8 mouse cellular contexts compared by ENCODE assay signal in genomic region chr16:17234499-17234895, GRCm38 (mm10). TPM values are rescaled to one million over a fixed set of nuclear protein-coding genes. Genes with fewer than 3 reads are reported as not detected.
DNase-seq lines count a peak whose midpoint lies in the region; ATAC-seq and TF ChIP-seq lines count a peak whose summit lies in the region.

No protein-coding gene starts in this region.

- no peak for TF ChIP-seq CTCF in kidney, postnatal 0 days (IDR thresholded peaks at IDR 0.05; ENCODE audit: low read depth)
- TF ChIP-seq CTCF in cerebellum, adult 2 months (IDR thresholded peaks at IDR 0.05; ENCODE audit: borderline replicate concordance, insufficient read depth, low read depth, low read length), result no peak
- TF ChIP-seq CTCF in layer of hippocampus, adult 2 months (conservative IDR thresholded peaks at IDR 0.05), result no peak

- H3K4me2 ChIP-seq in kidney, postnatal 0 days (ENCODE audit: low read length), result peak overlapping the region; percentile 95
- H3K4me2 ChIP-seq in stomach, embryonic 16.5 days (ENCODE audit: low read depth, low read length), result peak overlapping the region; percentile 94

- peaks cover 27% of the 10 kb centered on the region for H3K4me1 ChIP-seq in kidney, postnatal 0 days (replicated peaks; ENCODE audit: insufficient read depth, low read length)
- peaks cover 6% of the 10 kb centered on the region for H3K4me1 ChIP-seq in cerebellum, adult 2 months (ENCODE audit: control insufficient read depth, insufficient read depth, low read length)
- H3K4me1 ChIP-seq in stomach, embryonic 16.5 days (ENCODE audit: control insufficient read depth, insufficient read depth, low read length), result peaks cover 34% of the 10 kb centered on the region

- H3K27me3 ChIP-seq in kidney, postnatal 0 days (ENCODE audit: insufficient read depth, low read length), result no peaks in the 10 kb centered on the region
- H3K27me3 ChIP-seq in cerebellum, adult 2 months (ENCODE audit: control insufficient read depth, insufficient read depth, low read length), result no peaks in the 10 kb centered on the region
- no peaks in the 10 kb centered on the region for H3K27me3 ChIP-seq in stomach, embryonic 16.5 days (ENCODE audit: control insufficient read depth, insufficient read depth, low read length)

- TF ChIP-seq POLR2A in cerebellum, adult 2 months (IDR thresholded peaks at IDR 0.05; ENCODE audit: borderline replicate concordance, insufficient read depth, low read length), result no peak

- no peaks in the 10 kb centered on the region for H3K36me3 ChIP-seq in kidney, postnatal 0 days (ENCODE audit: insufficient read depth, low read length)
- H3K36me3 ChIP-seq in macrophage (ENCODE audit: inconsistent target), result no peaks in the 10 kb centered on the region
- no peaks in the 10 kb centered on the region for H3K36me3 ChIP-seq in stomach, embryonic 16.5 days (ENCODE audit: control insufficient read depth, insufficient read depth, low read length)

- H3K9me3 ChIP-seq in kidney, postnatal 0 days (replicated peaks; ENCODE audit: low read length), result no peaks in the 10 kb centered on the region
- H3K9me3 ChIP-seq in stomach, embryonic 16.5 days (replicated peaks; ENCODE audit: control insufficient read depth, low read length), result 0 out of 2 replicates have a peak, but pooled peaks cover 4% of the 10 kb centered on the region

- no peak for ATAC-seq in kidney, postnatal 0 days (replicated peaks; ENCODE audit: low FRiP score, low read depth)
- no peak for ATAC-seq in stomach, embryonic 16.5 days (ENCODE audit: insufficient read depth, low FRiP score)

- peak overlapping the region; percentile 93 for H3K4me3 ChIP-seq in kidney, postnatal 0 days (replicated peaks; ENCODE audit: low read depth, low read length)
- H3K4me3 ChIP-seq in cerebellum, adult 2 months (replicated peaks; ENCODE audit: insufficient read depth, low read depth, low read length), result peak overlapping the region; percentile 76
- peak overlapping the region; percentile 77 for H3K4me3 ChIP-seq in layer of hippocampus, adult 2 months
- peak overlapping the region; percentile 64 for H3K4me3 ChIP-seq in macrophage (ENCODE audit: inconsistent target)
- peak overlapping the region; percentile 86 for H3K4me3 ChIP-seq in stomach, embryonic 16.5 days (replicated peaks; ENCODE audit: low read length)

- H3K79me2 ChIP-seq in macrophage (ENCODE audit: inconsistent target), result peaks cover 55% of the 10 kb centered on the region

- H3K9ac ChIP-seq in kidney, postnatal 0 days (ENCODE audit: low read depth, low read length), result peak overlapping the region; percentile 93
- H3K9ac ChIP-seq in stomach, embryonic 16.5 days (ENCODE audit: low read length), result peak overlapping the region; percentile 95

- peak; percentile 51 for DNase-seq in kidney, postnatal 0 days (ENCODE audit: low spot score)
- no peak for DNase-seq in kidney, adult 8-10 months
- peak; percentile 38 to 46 for DNase-seq in cerebellum, adult 2 months
- DNase-seq in forelimb bud, embryonic 11.5 days (ENCODE audit: low read depth, low spot score), result peak; percentile 46
- DNase-seq in layer of hippocampus, adult 2 months (ENCODE audit: low spot score in 2 of 2), result peak in 1 of 2 experiments; percentile 43
- no peak for DNase-seq in natural killer cell, adult 2 months (ENCODE audit: low spot score in 2 of 2)

- WGBS in kidney, postnatal 0 days, result under 1% methylated on average over 12 of the region's 12 CpGs
- WGBS in cerebellum, adult 2 months, result 2% methylated on average over 12 of the region's 12 CpGs
- whole genome bisulfite sequencing in macrophage (ENCODE audit: missing documents), result 15% methylated on average over 12 of the region's 12 CpGs
- under 1% methylated on average over 12 of the region's 12 CpGs for WGBS in stomach, embryonic 16.5 days

- no peak overlapping the region for H3K27ac ChIP-seq in kidney, postnatal 0 days
- H3K27ac ChIP-seq in cerebellum, adult 2 months (ENCODE audit: insufficient read depth, low read length), result no peak overlapping the region
- H3K27ac ChIP-seq in layer of hippocampus, adult 2 months, result peak overlapping the region; percentile 98
- H3K27ac ChIP-seq in macrophage, result no peak overlapping the region
- peak overlapping the region; percentile 92 for H3K27ac ChIP-seq in stomach, embryonic 16.5 days (ENCODE audit: low read length)

RNA-seq across cellular contexts. Expression of gene Hic2, which starts 1.1 kb away (rescaled TPM):
- polyA plus RNA-seq in kidney, postnatal 0 days (2015; fragmentation: Nextera tagmentation; extraction: Ambion mirVana), result 2.1 and 2.4 TPM in 2 replicates
- 4.1 TPM in 2 replicates for polyA plus RNA-seq in cerebellum, adult 2 months (2012; rRNA removed)
- total RNA-seq in layer of hippocampus, adult 2 months (2021), result 1 to 10 TPM; 5.2 to 5.5 TPM
- total RNA-seq in macrophage (2018; cell fraction: chromatin; rRNA removed), result 1 to 10 TPM; 2.1 to 8.8 (median 4.5) TPM
- total RNA-seq in macrophage (2018; cell fraction: cytosol; rRNA removed), result 1 to 10 TPM in 18 of 26 experiments, under 1 TPM in 8; 0.50 to 2.3 (median 1.2) TPM
- 1 to 10 TPM; 1.6 to 6.8 (median 3.2) TPM for total RNA-seq in macrophage (2018; cell fraction: nucleus; rRNA removed)
- 1.1 to 1.4 TPM (median 1.4 TPM) in 3 replicates for polyA plus RNA-seq in macrophage (2018)
- 4.5 and 4.9 TPM in 2 replicates for polyA plus RNA-seq in stomach, embryonic 16.5 days (2015; fragmentation: Nextera tagmentation; extraction: Ambion mirVana)

RNA-seq across cellular contexts. Expression of gene Rimbp3, which starts 26.1 kb away (rescaled TPM):
- 0.26 and 0.28 TPM in 2 replicates for polyA plus RNA-seq in kidney, postnatal 0 days (2015; fragmentation: Nextera tagmentation; extraction: Ambion mirVana)
- 0.55 and 0.57 TPM in 2 replicates for polyA plus RNA-seq in cerebellum, adult 2 months (2012; rRNA removed)
- total RNA-seq in layer of hippocampus, adult 2 months (2021), result 1 to 10 TPM; 3.9 to 4.3 TPM
- total RNA-seq in macrophage (2018; cell fraction: chromatin; rRNA removed), result under 1 TPM in 8 of 26 experiments, not detected in 18; 0.12 to 0.18 (median 0.15) TPM
- total RNA-seq in macrophage (2018; cell fraction: cytosol; rRNA removed), result not detected
- total RNA-seq in macrophage (2018; cell fraction: nucleus; rRNA removed), result under 1 TPM in 5 of 26 experiments, not detected in 21; 0.08 to 0.25 (median 0.18) TPM
- polyA plus RNA-seq in macrophage (2018), result not detected in 3 replicates
- 0.44 and 0.57 TPM in 2 replicates for polyA plus RNA-seq in stomach, embryonic 16.5 days (2015; fragmentation: Nextera tagmentation; extraction: Ambion mirVana)

RNA-seq across cellular contexts. Expression of gene Ube2l3, which starts 32.0 kb away (rescaled TPM):
- polyA plus RNA-seq in kidney, postnatal 0 days (2015; fragmentation: Nextera tagmentation; extraction: Ambion mirVana), result 316 and 327 TPM in 2 replicates
- polyA plus RNA-seq in cerebellum, adult 2 months (2012; rRNA removed), result 128 and 133 TPM in 2 replicates
- total RNA-seq in layer of hippocampus, adult 2 months (2021), result 100 to 1,000 TPM; 133 to 139 TPM
- total RNA-seq in macrophage (2018; cell fraction: chromatin; rRNA removed), result 10 to 100 TPM; 28.9 to 86.2 (median 49.7) TPM
- total RNA-seq in macrophage (2018; cell fraction: cytosol; rRNA removed), result 100 to 1,000 TPM; 225 to 367 (median 264) TPM
- total RNA-seq in macrophage (2018; cell fraction: nucleus; rRNA removed), result 10 to 100 TPM; 29.9 to 94.3 (median 69.2) TPM
- 216 to 529 TPM (median 268 TPM) in 3 replicates for polyA plus RNA-seq in macrophage (2018)
- 320 and 331 TPM in 2 replicates for polyA plus RNA-seq in stomach, embryonic 16.5 days (2015; fragmentation: Nextera tagmentation; extraction: Ambion mirVana)

RNA-seq across cellular contexts. Expression of gene Tmem191c, which starts 41.4 kb away (rescaled TPM):
- 12.4 and 15.9 TPM in 2 replicates for polyA plus RNA-seq in kidney, postnatal 0 days (2015; fragmentation: Nextera tagmentation; extraction: Ambion mirVana)
- polyA plus RNA-seq in cerebellum, adult 2 months (2012; rRNA removed), result 59.3 and 66.9 TPM in 2 replicates
- 100 to 1,000 TPM in 1 of 2 experiments, 10 to 100 TPM in 1; 98.5 to 116 TPM for total RNA-seq in layer of hippocampus, adult 2 months (2021)
- 10 to 100 TPM in 24 of 26 experiments, 1 to 10 TPM in 2; 5.5 to 50.5 (median 18.3) TPM for total RNA-seq in macrophage (2018; cell fraction: chromatin; rRNA removed)
- 1 to 10 TPM in 15 of 26 experiments, under 1 TPM in 11; 0.30 to 3.9 (median 1.6) TPM for total RNA-seq in macrophage (2018; cell fraction: cytosol; rRNA removed)
- 10 to 100 TPM in 14 of 26 experiments, 1 to 10 TPM in 12; 1.2 to 35.1 (median 11.0) TPM for total RNA-seq in macrophage (2018; cell fraction: nucleus; rRNA removed)
- polyA plus RNA-seq in macrophage (2018), result 2.2 to 2.7 TPM (median 2.2 TPM) in 3 replicates
- 13.4 and 16.3 TPM in 2 replicates for polyA plus RNA-seq in stomach, embryonic 16.5 days (2015; fragmentation: Nextera tagmentation; extraction: Ambion mirVana)

Comparison
In these comparisons a context has a peak if more than half of its experiments do, and no peak if none do; other contexts are left out.
1. DNase-seq: peak in kidney, postnatal 0 days (single experiment), cerebellum, adult 2 months (2 of 2) and forelimb bud, embryonic 11.5 days (single experiment); none in kidney, adult 8-10 months (0 of 2) and natural killer cell, adult 2 months (0 of 2).
2. H3K27ac ChIP-seq: peak in layer of hippocampus, adult 2 months (single experiment) and stomach, embryonic 16.5 days (single experiment); none in kidney, postnatal 0 days (single experiment), cerebellum, adult 2 months (single experiment) and macrophage (single experiment).
3. Peak in every context shown above with its lines, with median percentiles within 50 percentile points of each other: H3K4me3 ChIP-seq.